Mouse (Mus musculus) liver, embryonic 13.5 days (tissue): ENCODE measurements at regions not wholly inside any gene's neighbourhood (a gene's known extent, or its start where the extent isn't known, plus 50 kb on each side); places are given as distances from the start of the nearest gene placed in this dataset.
A peak's percentile ranks its signal among the peaks of the same experiment; 100 is the strongest.

Experiments used
- ATAC-seq: fragments of 200-750 bp; cut with Nextera tagmentation; 2 replicates; pipeline ENCODE4 v1.8.0; 2017; ENCODE audit warnings: low read depth, mild to moderate bottlenecking, moderate number of reproducible peaks, moderate library complexity
- DNase-seq: peaks from one replicate; pipeline ENCODE4 v3.0.0; 2022
- H3K27ac ChIP-seq: fragments of 300-500 bp; sonication (generic); 2 replicates; pipeline ENCODE4 v1.5.1; 2015; ENCODE audit warnings: moderate library complexity, mild to moderate bottlenecking, inconsistent platforms
- H3K27me3 ChIP-seq: fragments of 300-500 bp; sonication (generic); 2 replicates; pipeline ENCODE4 v1.6.1; 2015; ENCODE audit warnings: mild to moderate bottlenecking, inconsistent platforms
- H3K36me3 ChIP-seq: fragments of 300-500 bp; sonication (generic); 2 replicates; pipeline ENCODE4 v1.6.1; 2015; ENCODE audit warnings: mild to moderate bottlenecking, inconsistent platforms
- H3K4me1 ChIP-seq: fragments of 300-500 bp; sonication (generic); replicated peaks from 2 replicates; pipeline ENCODE4 v1.6.1; 2015; ENCODE audit warnings: inconsistent platforms
- H3K4me2 ChIP-seq: fragments of 300-500 bp; sonication (generic); 2 replicates; pipeline ENCODE4 v1.6.1; 2015; ENCODE audit warnings: inconsistent platforms, mild to moderate bottlenecking, moderate library complexity
- H3K4me3 ChIP-seq: fragments of 300-500 bp; sonication (generic); replicated peaks from 2 replicates; pipeline ENCODE4 v1.5.1; 2015; ENCODE audit warnings: mild to moderate bottlenecking, inconsistent platforms
- H3K9ac ChIP-seq: fragments of 300-500 bp; sonication (generic); 2 replicates; pipeline ENCODE4 v1.6.1; 2015; ENCODE audit warnings: mild to moderate bottlenecking, inconsistent platforms
- H3K9me3 ChIP-seq: fragments of 300-500 bp; sonication (generic); replicated peaks from 2 replicates; pipeline ENCODE4 v1.6.1; 2016; ENCODE audit warnings: inconsistent platforms
- WGBS: fragments of 180-500 bp; shearing (Covaris S2); methylation state at CpG from one replicate; pipeline ENCODE4 v1.1.7; 2015; ENCODE audit not compliant: insufficient replicate concordance; 5-methylcytosine and 5-hydroxymethylcytosine counted together

DNA sequence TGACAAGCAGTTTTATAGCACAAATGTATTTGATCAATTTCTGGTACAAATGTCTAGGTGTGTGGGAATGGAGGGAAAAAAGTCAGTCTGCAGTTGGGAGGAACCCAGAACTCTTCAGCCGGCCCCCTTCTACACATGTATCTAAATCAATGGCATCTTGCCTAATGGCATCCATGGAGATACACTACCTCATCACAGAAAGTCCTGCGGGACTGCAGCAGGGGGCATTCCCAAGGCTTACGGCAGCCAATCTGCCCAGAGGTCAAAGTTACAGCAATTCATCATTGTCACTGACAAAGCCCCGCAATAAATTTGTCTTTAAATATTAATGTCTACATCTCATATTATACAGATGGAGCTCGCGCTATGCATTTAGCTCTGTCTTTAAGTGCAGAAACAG, 135.7 kb upstream of the Arhgap5 start:
- Histone ChIP-seq H3K9ac (no peak overlapping the region), H3K36me3 (no peaks in the 10 kb centered on the region), H3K9me3 (no peaks in the 10 kb centered on the region), H3K4me1 (no peaks in the 10 kb centered on the region), H3K4me3 (no peak overlapping the region), H3K27ac (no peak overlapping the region), H3K4me2 (no peak overlapping the region), H3K27me3 (no peaks in the 10 kb centered on the region)
- 82% methylated on average over 6 of the region's 6 CpGs for whole genome bisulfite sequencing
- ATAC-seq (no peak), DNase-seq (no peak)

DNA sequence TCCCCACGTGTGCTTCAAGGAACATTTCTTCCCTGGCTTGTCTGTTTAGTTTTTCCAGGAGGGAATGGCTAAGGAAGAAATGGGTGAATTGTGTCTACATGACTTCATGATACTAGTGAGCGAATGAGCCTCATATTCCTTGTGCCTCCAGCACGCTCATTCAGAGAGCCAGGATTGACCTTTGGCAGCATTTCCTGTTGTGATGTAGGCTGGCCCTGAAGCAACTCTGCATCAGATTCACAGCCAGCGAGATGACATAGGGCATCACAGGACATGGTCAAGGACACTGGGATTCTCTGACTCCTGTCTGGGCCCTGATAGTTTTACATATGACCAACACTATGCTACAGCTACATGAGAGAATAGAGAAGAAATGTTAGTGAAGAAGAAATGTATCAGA, 135.3 kb upstream of the Arhgap5 start:
- Histone ChIP-seq H3K9me3 (no peaks in the 10 kb centered on the region), H3K4me3 (no peak overlapping the region), H3K27ac (no peak overlapping the region), H3K36me3 (no peaks in the 10 kb centered on the region), H3K4me1 (no peaks in the 10 kb centered on the region), H3K27me3 (no peaks in the 10 kb centered on the region), H3K4me2 (no peak overlapping the region), H3K9ac (no peak overlapping the region)
- WGBS, result 58% methylated on average over 4 of the region's 4 CpGs
- ATAC-seq, result no peak
- no peak for DNase-seq

GRCm38 (mm10) chr12:52370153-52370710, 133.5 kb upstream of the Arhgap5 start:
- 67% methylated on average over 12 of the region's 12 CpGs for WGBS
- no peak for ATAC-seq

GRCm38 (mm10) chr12:52375116-52375515, 128.7 kb upstream of the Arhgap5 start:
- ATAC-seq, result no peak
- no peaks in the 10 kb centered on the region for H3K9me3 ChIP-seq
- H3K4me2 ChIP-seq, result no peak overlapping the region
- H3K4me1 ChIP-seq, result no peaks in the 10 kb centered on the region
- H3K9ac ChIP-seq, result no peak overlapping the region
- no peaks in the 10 kb centered on the region for H3K27me3 ChIP-seq
- no peaks in the 10 kb centered on the region for H3K36me3 ChIP-seq
- H3K27ac ChIP-seq, result no peak overlapping the region
- H3K4me3 ChIP-seq, result no peak overlapping the region
- DNase-seq, result no peak
- 72% methylated on average over 4 of the region's 4 CpGs for WGBS

More at GRCm38 (mm10) chr12:52370153-52370710, 133.5 kb upstream of the Arhgap5 start:
- no peaks in the 10 kb centered on the region for H3K36me3 ChIP-seq
- H3K27ac ChIP-seq, result no peak overlapping the region
- no peak overlapping the region for H3K4me2 ChIP-seq
- no peaks in the 10 kb centered on the region for H3K27me3 ChIP-seq
- H3K4me3 ChIP-seq, result no peak overlapping the region
- no peaks in the 10 kb centered on the region for H3K9me3 ChIP-seq
- DNase-seq, result no peak
- no peaks in the 10 kb centered on the region for H3K4me1 ChIP-seq
- no peak overlapping the region for H3K9ac ChIP-seq

DNA sequence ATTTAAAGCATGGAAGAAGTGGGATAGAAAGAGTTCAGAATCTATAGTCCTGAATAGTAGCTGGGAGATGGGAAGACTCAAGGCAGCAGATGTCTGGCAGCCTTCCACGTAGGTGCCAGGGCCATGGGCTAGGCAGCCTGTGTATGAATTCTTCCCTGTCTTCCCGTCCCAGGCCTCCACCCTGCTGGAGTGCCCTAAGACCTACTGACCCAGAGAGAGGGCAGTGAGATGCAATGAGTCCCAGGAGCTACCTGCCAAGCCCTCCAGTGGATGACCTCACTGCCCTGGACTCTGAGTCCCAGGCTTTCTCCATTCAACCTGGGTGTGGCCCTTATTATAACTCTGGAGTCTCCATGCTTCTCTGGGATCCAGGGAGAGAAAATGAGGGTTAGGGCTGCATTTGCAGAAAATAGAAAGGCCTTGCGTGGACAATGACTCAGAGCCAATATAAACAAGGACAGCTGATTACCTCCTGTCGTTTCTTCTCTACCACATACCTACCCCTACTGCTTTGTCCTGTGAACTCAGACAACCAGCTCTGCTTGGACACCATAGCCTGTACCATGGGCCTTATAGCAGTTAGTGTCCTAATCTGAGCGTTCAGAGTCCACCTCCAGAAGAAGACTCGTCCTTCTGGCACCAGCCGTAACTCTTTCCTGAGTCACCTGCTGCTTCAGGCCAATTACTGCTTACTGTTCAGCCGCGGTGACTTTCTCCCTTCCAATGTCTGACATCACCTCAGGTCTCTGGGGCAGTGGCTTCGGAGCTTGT, 126.9 kb upstream of the Arhgap5 start:
- Histone ChIP-seq H3K9me3 (no peaks in the 10 kb centered on the region), H3K27ac (no peak overlapping the region), H3K4me1 (no peaks in the 10 kb centered on the region), H3K36me3 (no peaks in the 10 kb centered on the region), H3K4me3 (no peak overlapping the region), H3K9ac (no peak overlapping the region), H3K4me2 (no peak overlapping the region), H3K27me3 (no peaks in the 10 kb centered on the region)
- WGBS, result 67% methylated on average over 10 of the region's 10 CpGs
- no peak for DNase-seq
- ATAC-seq, result no peak

DNA sequence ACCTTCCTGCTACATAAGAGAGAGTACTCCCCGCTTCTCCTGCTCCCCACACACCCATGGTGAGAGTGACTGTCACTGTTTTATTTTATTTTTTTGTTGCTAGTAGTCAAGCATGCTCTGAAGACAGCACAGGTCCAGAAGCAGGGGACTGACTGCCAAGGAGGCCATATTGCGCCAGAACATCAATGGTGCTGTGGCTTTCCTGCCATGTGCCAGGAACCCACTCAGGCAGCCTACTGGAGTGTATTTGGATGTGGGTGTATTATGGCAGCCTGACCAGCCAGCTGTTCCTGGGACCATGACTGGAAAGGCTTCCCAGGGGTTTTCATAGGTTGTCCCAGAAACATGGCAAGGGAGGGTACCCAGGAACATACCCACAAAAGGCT, 126.3 kb upstream of the Arhgap5 start:
- Histone ChIP-seq H3K4me3 (no peak overlapping the region), H3K4me2 (no peak overlapping the region), H3K9ac (no peak overlapping the region), H3K27ac (no peak overlapping the region), H3K4me1 (peaks cover 5% of the 10 kb centered on the region; the same call in 1 of the 2 replicates), H3K9me3 (no peaks in the 10 kb centered on the region), H3K27me3 (no peaks in the 10 kb centered on the region), H3K36me3 (no peaks in the 10 kb centered on the region)
- no peak for DNase-seq
- WGBS, result 70% methylated on average over 2 of the region's 2 CpGs
- no peak for ATAC-seq

DNA sequence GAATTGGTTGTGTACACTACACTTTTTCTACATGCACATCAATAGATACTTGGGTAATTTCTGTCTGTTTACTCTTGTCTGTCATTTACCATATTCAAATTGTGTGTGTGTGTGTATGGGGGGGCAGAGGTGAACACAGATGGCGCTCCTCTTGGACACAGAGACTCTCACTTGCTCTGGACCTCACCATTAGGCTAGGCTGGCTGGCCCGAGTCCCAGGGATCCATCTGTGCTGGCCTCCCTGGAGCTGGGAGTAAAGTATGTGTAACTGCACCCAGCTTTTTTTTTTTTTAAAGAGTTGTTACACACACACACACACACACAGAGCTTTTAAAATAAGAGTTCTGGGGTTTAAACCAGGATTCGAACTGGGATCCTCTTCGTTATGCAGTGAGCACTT, 124.5 kb upstream of the Arhgap5 start:
- Histone ChIP-seq H3K9me3 (no peaks in the 10 kb centered on the region), H3K4me2 (no peak overlapping the region), H3K36me3 (no peaks in the 10 kb centered on the region), H3K27me3 (no peaks in the 10 kb centered on the region), H3K4me1 (peaks cover 7% of the 10 kb centered on the region; the same call in 1 of the 2 replicates), H3K9ac (no peak overlapping the region), H3K4me3 (no peak overlapping the region), H3K27ac (no peak overlapping the region)
- DNase-seq, result no peak
- WGBS, result 80% methylated on average over 4 of the region's 4 CpGs
- no peak for ATAC-seq

DNA sequence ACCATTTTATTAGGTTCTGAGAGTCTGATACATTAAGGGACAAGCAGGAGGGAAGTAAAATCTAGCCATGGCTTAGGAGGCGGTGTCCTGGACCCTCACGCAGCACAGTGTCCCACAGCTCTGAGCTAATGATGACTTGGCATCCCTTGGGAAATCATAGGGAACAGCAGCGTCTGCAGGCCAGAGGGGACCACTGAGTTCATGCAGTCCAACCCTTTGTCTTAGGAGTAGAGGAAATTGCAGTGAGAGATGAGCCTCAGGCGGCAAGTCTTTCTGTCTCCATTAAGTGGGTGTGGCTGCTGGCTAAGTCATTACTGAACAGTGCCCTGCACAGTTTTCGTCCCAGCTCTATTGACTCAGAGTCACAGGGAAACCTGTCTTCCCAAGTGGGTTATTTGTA, 123.8 kb upstream of the Arhgap5 start:
- H3K4me3 ChIP-seq, result no peak overlapping the region
- WGBS, result 69% methylated on average over 5 of the region's 5 CpGs

DNA sequence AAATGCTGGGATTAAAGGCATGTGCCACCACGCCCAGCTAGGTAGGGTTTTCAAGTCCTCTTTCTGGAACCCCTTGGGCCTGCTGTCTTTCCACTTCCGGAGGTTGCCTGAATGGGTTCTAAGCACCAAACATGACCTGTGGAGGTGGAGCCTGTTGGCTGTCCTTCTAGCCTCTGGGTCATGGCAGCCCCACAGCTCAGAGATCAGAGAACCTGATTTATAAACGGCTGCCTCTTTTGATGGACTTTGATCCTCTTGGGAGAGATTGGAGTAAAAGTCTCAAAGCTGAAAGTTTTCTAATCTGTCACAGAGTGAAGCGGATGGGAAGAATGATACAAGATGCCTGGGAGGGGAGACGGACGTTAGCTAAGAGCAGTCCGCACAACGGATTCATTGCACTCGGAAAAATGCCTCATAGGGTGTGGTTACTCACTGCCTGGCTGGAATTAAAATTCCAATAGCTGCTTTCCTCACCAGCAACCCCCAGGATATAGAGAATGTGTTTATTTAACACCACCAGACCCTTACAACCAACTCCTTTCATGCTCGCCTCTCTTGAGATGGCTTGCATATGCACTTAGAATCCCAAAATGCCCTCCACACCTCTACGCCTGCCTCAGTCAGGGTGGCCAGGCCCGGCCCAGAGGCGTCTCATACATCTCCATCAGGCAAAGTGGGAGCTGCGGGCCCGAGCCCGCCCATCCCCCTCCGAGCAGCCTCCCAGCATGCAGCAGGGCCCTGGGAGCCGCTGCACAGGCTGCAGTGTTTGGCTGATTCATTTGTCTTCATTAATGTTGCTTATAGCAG, 122.4 kb upstream of the Arhgap5 start:
- H3K27ac ChIP-seq, result no peak overlapping the region

More for the DNA sequence above, 123.8 kb upstream of the Arhgap5 start:
- H3K4me2 ChIP-seq, result no peak overlapping the region
- no peaks in the 10 kb centered on the region for H3K9me3 ChIP-seq
- ATAC-seq (no peak), DNase-seq (no peak)
- H3K9ac ChIP-seq, result no peak overlapping the region
- H3K27ac ChIP-seq, result no peak overlapping the region
- H3K27me3 ChIP-seq, result no peaks in the 10 kb centered on the region
- no peaks in the 10 kb centered on the region for H3K36me3 ChIP-seq
- H3K4me1 ChIP-seq, result peaks cover 7% of the 10 kb centered on the region; the same call in 1 of the 2 replicates

DNA sequence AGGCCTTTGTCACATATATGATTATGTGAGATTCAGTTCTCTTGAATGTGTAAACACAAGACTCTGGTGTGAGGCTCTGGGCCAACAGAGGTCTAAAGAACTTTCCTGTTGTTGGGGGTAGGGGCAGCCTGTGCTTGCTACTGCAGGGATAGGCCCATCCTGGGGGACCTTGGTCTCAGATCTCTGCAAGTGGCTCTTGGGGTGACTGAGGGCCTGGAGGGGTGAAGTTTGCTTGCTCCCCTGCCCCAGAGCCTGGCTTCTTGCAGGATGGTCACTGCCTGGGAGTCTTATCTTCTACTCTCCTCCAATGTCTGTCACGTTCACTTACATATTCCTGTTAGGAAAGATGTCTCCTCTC, 121.8 kb upstream of the Arhgap5 start:
- WGBS, result 57% methylated on average over 1 of the region's 1 CpGs
- H3K9me3 ChIP-seq, result no peaks in the 10 kb centered on the region
- H3K9ac ChIP-seq, result no peak overlapping the region
- ATAC-seq, result no peak
- no peak overlapping the region for H3K4me3 ChIP-seq
- no peak for DNase-seq
- no peaks in the 10 kb centered on the region for H3K27me3 ChIP-seq
- peaks cover 7% of the 10 kb centered on the region; the same call in 1 of the 2 replicates for H3K4me1 ChIP-seq
- no peak overlapping the region for H3K4me2 ChIP-seq
- no peaks in the 10 kb centered on the region for H3K36me3 ChIP-seq
- no peak overlapping the region; the same call in 1 of the 2 replicates for H3K27ac ChIP-seq

More for the DNA sequence above, 122.4 kb upstream of the Arhgap5 start:
- DNase-seq (no peak), ATAC-seq (no peak; the same call in 1 of the 2 replicates)
- no peak overlapping the region for H3K4me2 ChIP-seq
- no peaks in the 10 kb centered on the region for H3K9me3 ChIP-seq
- H3K4me1 ChIP-seq, result peaks cover 7% of the 10 kb centered on the region; the same call in 1 of the 2 replicates
- no peak overlapping the region for H3K9ac ChIP-seq
- no peak overlapping the region for H3K4me3 ChIP-seq
- H3K27me3 ChIP-seq, result no peaks in the 10 kb centered on the region
- WGBS, result 66% methylated on average over 18 of the region's 18 CpGs
- no peaks in the 10 kb centered on the region for H3K36me3 ChIP-seq

- Histone ChIP-seq H3K36me3 (no peaks in the 10 kb centered on the region), H3K9ac (no peak overlapping the region), H3K4me2 (0 out of 2 replicates have a peak overlapping the region, but pooled peaks have one; percentile 2), H3K4me3 (no peak overlapping the region), H3K4me1 (peaks cover 7% of the 10 kb centered on the region; the same call in 1 of the 2 replicates), H3K27ac (no peak overlapping the region), H3K9me3 (no peaks in the 10 kb centered on the region), H3K27me3 (no peaks in the 10 kb centered on the region)
- WGBS, result 11% methylated on average over 7 of the region's 7 CpGs
- no peak for ATAC-seq
- no peak for DNase-seq
These were observed 120.8 kb upstream of the Arhgap5 start for GRCm38 (mm10) chr12:52382832-52383580.
